Mouse (Mus musculus) lung, postnatal 0 days (tissue): ENCODE measurements at regions not wholly inside any gene's neighbourhood (a gene's known extent, or its start where the extent isn't known, plus 50 kb on each side); places are given as distances from the start of the nearest gene placed in this dataset.

Experiments used
- CTCF ChIP-seq: IDR thresholded peaks from 2 replicates; pipeline ENCODE4 v1.5.1; 2016; ENCODE audit warnings: antibody characterized with exemption, mild to moderate bottlenecking
- EP300 ChIP-seq: IDR thresholded peaks from 2 replicates; pipeline ENCODE4 v1.6.1; 2016; ENCODE audit warnings: antibody characterized with exemption, mild to moderate bottlenecking, control low read depth

GRCm38 (mm10) chr16:76546632-76547031 is 173.0 kb upstream of the Nrip1 start:
- no peak for TF ChIP-seq CTCF
- TF ChIP-seq EP300: no peak
